Mouse (Mus musculus) limb, embryonic 10.5 days (tissue): Measurements from ENCODE around the gene Nog. TPM values are rescaled to one million over a fixed set of nuclear protein-coding genes. Genes with fewer than 3 reads are reported as not detected.

Experiments used
- DNase-seq: peaks from one replicate; pipeline ENCODE4 v3.0.0-alpha.2; 2017; ENCODE audit warnings: low spot score
- H3K27ac ChIP-seq: fragments of 300-500 bp; sonication (generic); 2 replicates; pipeline ENCODE4 v1.5.1; 2016; ENCODE audit warnings: mild to moderate bottlenecking
- H3K27me3 ChIP-seq: fragments of 300-500 bp; sonication (generic); 2 replicates; pipeline ENCODE4 v1.6.1; 2016; ENCODE audit warnings: low read depth, mild to moderate bottlenecking; ENCODE audit not compliant: poor library complexity, severe bottlenecking
- H3K36me3 ChIP-seq: fragments of 300-500 bp; sonication (generic); 2 replicates; pipeline ENCODE4 v1.6.1; 2016; ENCODE audit warnings: mild to moderate bottlenecking, moderate library complexity
- H3K4me1 ChIP-seq: fragments of 300-500 bp; sonication (generic); 2 replicates; pipeline ENCODE4 v1.6.1; 2016
- H3K4me3 ChIP-seq: fragments of 300-500 bp; sonication (generic); 2 replicates; pipeline ENCODE4 v1.5.1; 2016; ENCODE audit warnings: mild to moderate bottlenecking, moderate library complexity
- H3K9me3 ChIP-seq: fragments of 300-500 bp; sonication (generic); replicated peaks from 2 replicates; pipeline ENCODE4 v1.6.1; 2016; ENCODE audit warnings: mild to moderate bottlenecking
- WGBS: fragments of 180-500 bp; shearing (Covaris S2); methylation state at CpG from one replicate; pipeline ENCODE4 v1.1.7; 2016; 5-methylcytosine and 5-hydroxymethylcytosine counted together
- polyA plus RNA-seq: library from polyadenylated mRNA; unstranded; fragments of >200 nt; fragmentation: Nextera tagmentation; extraction: Ambion mirVana; gene quantifications from 2 replicates; pipeline ENCODE4 v1.2.1, GENCODE M21; 2016

Nog gene
- polyA plus RNA-seq, result 0.16 and 0.89 TPM in 2 replicates

- under 1% methylated on average over 89 of the region's 97 CpGs for WGBS
- H3K4me3 ChIP-seq, result peak within 1 kb of the TSS; percentile 74
- H3K9me3 ChIP-seq, result no peaks in the 10 kb centered on the region
- peaks cover 56% of the 10 kb centered on the region for H3K4me1 ChIP-seq
- H3K36me3 ChIP-seq, result no peaks in the 10 kb centered on the region
- DNase-seq, result peak; percentile 77
- H3K27me3 ChIP-seq, result peaks cover 66% of the 10 kb centered on the region
- peak within 1 kb of the TSS; percentile 84 for H3K27ac ChIP-seq
These were observed at the start of gene Nog for GRCm38 (mm10) chr11:89302056-89302815. Gene Nog, minus strand, starts transcription at chr11:89302332.

- H3K4me1 ChIP-seq, result peaks cover 7% of the 10 kb centered on the region
- H3K27ac ChIP-seq, result peak overlapping the region; percentile 21; the same call in 1 of the 2 replicates
- H3K4me3 ChIP-seq, result no peak overlapping the region
- H3K27me3 ChIP-seq, result no peaks in the 10 kb centered on the region
- WGBS, result 19% methylated on average over 12 of the region's 12 CpGs
- peak; percentile 36 for DNase-seq
- H3K36me3 ChIP-seq, result no peaks in the 10 kb centered on the region
- no peaks in the 10 kb centered on the region for H3K9me3 ChIP-seq
These were observed 38.1 kb upstream of the Nog start for GRCm38 (mm10) chr11:89340238-89340637.

GRCm38 (mm10) chr11:89339783-89340182 is 37.7 kb upstream of the Nog start:
- 75% methylated on average over 8 of the region's 8 CpGs for WGBS
- H3K36me3 ChIP-seq, result no peaks in the 10 kb centered on the region
- no peak overlapping the region for H3K4me3 ChIP-seq
- 0 out of 2 replicates have a peak overlapping the region, but pooled peaks have one; percentile 21 for H3K27ac ChIP-seq
- no peaks in the 10 kb centered on the region for H3K27me3 ChIP-seq
- DNase-seq, result no peak
- peaks cover 7% of the 10 kb centered on the region for H3K4me1 ChIP-seq
- no peaks in the 10 kb centered on the region for H3K9me3 ChIP-seq

GRCm38 (mm10) chr11:89337910-89338309 is 35.8 kb upstream of the Nog start:
- H3K27me3 ChIP-seq, result no peaks in the 10 kb centered on the region
- no peaks in the 10 kb centered on the region for H3K9me3 ChIP-seq
- no peak for DNase-seq
- no peak overlapping the region for H3K27ac ChIP-seq
- no peaks in the 10 kb centered on the region for H3K36me3 ChIP-seq
- no peak overlapping the region for H3K4me3 ChIP-seq
- peaks cover 7% of the 10 kb centered on the region for H3K4me1 ChIP-seq

GRCm38 (mm10) chr11:89327089-89327881 is 25.2 kb upstream of the Nog start:
- H3K36me3 ChIP-seq, result no peaks in the 10 kb centered on the region
- H3K27ac ChIP-seq, result no peak overlapping the region
- no peak overlapping the region for H3K4me3 ChIP-seq
- WGBS, result 32% methylated on average over 11 of the region's 11 CpGs
- H3K9me3 ChIP-seq, result no peaks in the 10 kb centered on the region
- H3K27me3 ChIP-seq, result no peaks in the 10 kb centered on the region
- no peak for DNase-seq
- H3K4me1 ChIP-seq, result peaks cover 24% of the 10 kb centered on the region

- Histone ChIP-seq H3K4me1 (peaks cover 34% of the 10 kb centered on the region), H3K4me3 (no peak overlapping the region), H3K9me3 (no peaks in the 10 kb centered on the region), H3K36me3 (no peaks in the 10 kb centered on the region), H3K27ac (no peak overlapping the region), H3K27me3 (peaks cover 11% of the 10 kb centered on the region; the same call in 1 of the 2 replicates)
- no peak for DNase-seq
- WGBS, result 97% methylated on average over 2 of the region's 2 CpGs
These were observed 19.6 kb upstream of the Nog start for GRCm38 (mm10) chr11:89321775-89322174.

GRCm38 (mm10) chr11:89319675-89320074 is 17.5 kb upstream of the Nog start:
- no peak overlapping the region for H3K27ac ChIP-seq
- DNase-seq, result no peak
- H3K4me1 ChIP-seq, result peaks cover 25% of the 10 kb centered on the region
- H3K36me3 ChIP-seq, result no peaks in the 10 kb centered on the region
- WGBS, result 70% methylated on average over 6 of the region's 6 CpGs
- H3K4me3 ChIP-seq, result no peak overlapping the region
- H3K9me3 ChIP-seq, result no peaks in the 10 kb centered on the region
- H3K27me3 ChIP-seq, result peaks cover 11% of the 10 kb centered on the region; the same call in 1 of the 2 replicates

GRCm38 (mm10) chr11:89318324-89318723 is 16.2 kb upstream of the Nog start:
- H3K9me3 ChIP-seq, result no peaks in the 10 kb centered on the region
- peaks cover 11% of the 10 kb centered on the region; the same call in 1 of the 2 replicates for H3K27me3 ChIP-seq
- H3K36me3 ChIP-seq, result no peaks in the 10 kb centered on the region
- peak overlapping the region; percentile 15; the same call in 1 of the 2 replicates for H3K4me3 ChIP-seq
- peaks cover 35% of the 10 kb centered on the region for H3K4me1 ChIP-seq
- no peak for DNase-seq
- H3K27ac ChIP-seq, result 0 out of 2 replicates have a peak overlapping the region, but pooled peaks have one; percentile 46
- WGBS, result 13% methylated on average over 8 of the region's 8 CpGs

GRCm38 (mm10) chr11:89317757-89318156 is 15.6 kb upstream of the Nog start:
- 60% methylated on average over 3 of the region's 3 CpGs for WGBS
- Histone ChIP-seq H3K4me1 (peaks cover 37% of the 10 kb centered on the region), H3K27me3 (peaks cover 11% of the 10 kb centered on the region; the same call in 1 of the 2 replicates), H3K4me3 (no peak overlapping the region), H3K9me3 (no peaks in the 10 kb centered on the region), H3K27ac (no peak overlapping the region), H3K36me3 (no peaks in the 10 kb centered on the region)
- DNase-seq, result no peak

GRCm38 (mm10) chr11:89314374-89314773 is 12.2 kb upstream of the Nog start:
- DNase-seq, result no peak
- WGBS, result 59% methylated on average over 5 of the region's 5 CpGs
- no peaks in the 10 kb centered on the region for H3K36me3 ChIP-seq
- H3K27ac ChIP-seq, result no peak overlapping the region
- H3K9me3 ChIP-seq, result no peaks in the 10 kb centered on the region
- peaks cover 39% of the 10 kb centered on the region for H3K4me1 ChIP-seq
- no peak overlapping the region for H3K4me3 ChIP-seq
- peaks cover 2% of the 10 kb centered on the region; the same call in 1 of the 2 replicates for H3K27me3 ChIP-seq

GRCm38 (mm10) chr11:89312378-89312777 is 10.2 kb upstream of the Nog start:
- 39% methylated on average over 3 of the region's 3 CpGs for WGBS
- H3K27me3 ChIP-seq, result peaks cover 6% of the 10 kb centered on the region; the same call in 1 of the 2 replicates
- H3K4me1 ChIP-seq, result peaks cover 23% of the 10 kb centered on the region
- no peaks in the 10 kb centered on the region for H3K9me3 ChIP-seq
- no peak overlapping the region for H3K27ac ChIP-seq
- H3K4me3 ChIP-seq, result no peak overlapping the region
- no peak for DNase-seq
- H3K36me3 ChIP-seq, result no peaks in the 10 kb centered on the region

- WGBS, result 81% methylated on average over 11 of the region's 11 CpGs
- Histone ChIP-seq H3K9me3 (no peaks in the 10 kb centered on the region), H3K27me3 (peaks cover 12% of the 10 kb centered on the region; the same call in 1 of the 2 replicates)
These were observed 8.1 kb upstream of the Nog start for GRCm38 (mm10) chr11:89310217-89310616.

GRCm38 (mm10) chr11:89303421-89303820 is 1.3 kb upstream of the Nog start:
- WGBS, result 3% methylated on average over 12 of the region's 16 CpGs
- Histone ChIP-seq H3K36me3 (no peaks in the 10 kb centered on the region), H3K27ac (peak overlapping the region; percentile 84; the same call in 1 of the 2 replicates), H3K9me3 (no peaks in the 10 kb centered on the region), H3K27me3 (peaks cover 64% of the 10 kb centered on the region), H3K4me3 (peak overlapping the region; percentile 74), H3K4me1 (peaks cover 46% of the 10 kb centered on the region)
- DNase-seq, result peak; percentile 93

More at GRCm38 (mm10) chr11:89310217-89310616, 8.1 kb upstream of the Nog start:
- Histone ChIP-seq H3K36me3 (no peaks in the 10 kb centered on the region), H3K27ac (no peak overlapping the region), H3K4me1 (peaks cover 19% of the 10 kb centered on the region), H3K4me3 (no peak overlapping the region)
- DNase-seq, result no peak
